Mouse (Mus musculus) retina, postnatal 7 days (tissue): ENCODE measurements around the gene Nr6a1.
A peak's percentile ranks its signal among the peaks of the same experiment; 100 is the strongest.

Experiments
- DNase-seq: peaks from one replicate; pipeline ENCODE4 v3.0.0-alpha.2; 2012; ENCODE audit warnings: low read depth, low spot score

The Nr6a1 gene

GRCm38 (mm10) chr2:38874544-38875108 lies 52.9 kb downstream of the Nr6a1 start:
- no peak for DNase-seq

GRCm38 (mm10) chr2:38872730-38873129 lies 54.8 kb downstream of the Nr6a1 start:
- DNase-seq, result no peak

GRCm38 (mm10) chr2:38866711-38867110 lies 60.8 kb downstream of the Nr6a1 start:
- DNase-seq, result no peak

- DNase-seq, result peak; percentile 40
Observed at GRCm38 (mm10) chr2:38864011-38864410, 63.5 kb downstream of the Nr6a1 start.

- no peak for DNase-seq
Observed at GRCm38 (mm10) chr2:38851797-38852196, 75.7 kb downstream of the Nr6a1 start.

- no peak for DNase-seq
Observed at GRCm38 (mm10) chr2:38846319-38846718, 81.2 kb downstream of the Nr6a1 start.

GRCm38 (mm10) chr2:38835489-38835888 lies 92.0 kb downstream of the Nr6a1 start:
- DNase-seq, result no peak

- DNase-seq, result no peak
Observed at GRCm38 (mm10) chr2:38831976-38832375, 95.5 kb downstream of the Nr6a1 start.

GRCm38 (mm10) chr2:38829521-38829920 lies 98.0 kb downstream of the Nr6a1 start:
- DNase-seq, result no peak

GRCm38 (mm10) chr2:38827801-38828306 lies 99.6 kb downstream of the Nr6a1 start:
- no peak for DNase-seq

GRCm38 (mm10) chr2:38826189-38826588 lies 101.3 kb downstream of the Nr6a1 start:
- DNase-seq, result no peak

GRCm38 (mm10) chr2:38824791-38825768 lies 102.4 kb downstream of the Nr6a1 start:
- no peak for DNase-seq

GRCm38 (mm10) chr2:38823912-38824583 lies 103.4 kb downstream of the Nr6a1 start:
- no peak for DNase-seq

- no peak for DNase-seq
Observed at GRCm38 (mm10) chr2:38823406-38823805, 104.1 kb downstream of the Nr6a1 start.

GRCm38 (mm10) chr2:38822995-38823394 lies 104.5 kb downstream of the Nr6a1 start:
- peak; percentile 54 for DNase-seq

GRCm38 (mm10) chr2:38817487-38817886 lies 110.0 kb downstream of the Nr6a1 start:
- DNase-seq, result no peak

- DNase-seq, result peak; percentile 44
Observed at GRCm38 (mm10) chr2:38797087-38797624, 130.3 kb downstream of the Nr6a1 start.

- DNase-seq, result no peak
Observed at GRCm38 (mm10) chr2:38787338-38787737, 140.2 kb downstream of the Nr6a1 start.

- no peak for DNase-seq
Observed at GRCm38 (mm10) chr2:38786216-38786960, 141.1 kb downstream of the Nr6a1 start.

- no peak for DNase-seq
Observed at GRCm38 (mm10) chr2:38785113-38785512, 142.4 kb downstream of the Nr6a1 start.

GRCm38 (mm10) chr2:38784396-38784795 lies 143.1 kb downstream of the Nr6a1 start:
- no peak for DNase-seq
